Mouse (Mus musculus) limb, embryonic 11.5 days (tissue): ENCODE results near the gene Tectb. TPM values are rescaled to one million over a fixed set of nuclear protein-coding genes. Genes with fewer than 3 reads are reported as not detected.

Experiments used
- ATAC-seq: fragments of 200-750 bp; cut with Nextera tagmentation; 2 replicates; pipeline ENCODE4 v1.8.0; 2017; ENCODE audit warnings: low read depth; ENCODE audit not compliant: insufficient number of reproducible peaks, low FRiP score, low TSS enrichment
- DNase-seq: peaks from one replicate; pipeline ENCODE4 v3.0.0-alpha.2; 2015; ENCODE audit warnings: low spot score
- H3K27ac ChIP-seq: fragments of 300-500 bp; sonication (generic); replicated peaks from 2 replicates; pipeline ENCODE4 v1.5.1; 2014; ENCODE audit warnings: low read depth, mild to moderate bottlenecking, low read length
- H3K27me3 ChIP-seq: fragments of 300-500 bp; sonication (generic); 2 replicates; pipeline ENCODE4 v1.6.1; 2014; ENCODE audit warnings: mild to moderate bottlenecking, low read length, mixed read lengths; ENCODE audit not compliant: control insufficient read depth, insufficient read depth
- H3K36me3 ChIP-seq: fragments of 300-500 bp; sonication (generic); 2 replicates; pipeline ENCODE4 v1.6.1; 2014; ENCODE audit warnings: mild to moderate bottlenecking, low read length, moderate library complexity, mixed read lengths; ENCODE audit not compliant: control insufficient read depth, insufficient read depth
- H3K4me1 ChIP-seq: fragments of 300-500 bp; sonication (generic); 2 replicates; pipeline ENCODE4 v1.6.1; 2014; ENCODE audit warnings: low read length, mixed read lengths; ENCODE audit not compliant: control insufficient read depth, insufficient read depth
- H3K4me2 ChIP-seq: fragments of 300-500 bp; sonication (generic); 2 replicates; pipeline ENCODE4 v1.6.1; 2014; ENCODE audit warnings: low read depth, mild to moderate bottlenecking, moderate library complexity; ENCODE audit not compliant: severe bottlenecking
- H3K4me3 ChIP-seq: fragments of 300-500 bp; sonication (generic); 2 replicates; pipeline ENCODE4 v1.5.1; 2014; ENCODE audit warnings: low read depth, low read length
- H3K9ac ChIP-seq: fragments of 300-500 bp; sonication (generic); 2 replicates; pipeline ENCODE4 v1.6.1; 2014; ENCODE audit warnings: mild to moderate bottlenecking, low read length
- H3K9me3 ChIP-seq: fragments of 300-500 bp; sonication (generic); 2 replicates; pipeline ENCODE4 v1.6.1; 2016; ENCODE audit warnings: low read length; ENCODE audit not compliant: control insufficient read depth
- WGBS: fragments of 180-500 bp; shearing (Covaris S2); extraction: QIAGEN DNeasy Blood & Tissue Kit; methylation state at CpG from one replicate; pipeline ENCODE4 v1.1.7; 2014; 5-methylcytosine and 5-hydroxymethylcytosine counted together
- polyA plus RNA-seq: library from polyadenylated mRNA; unstranded; fragments of >200 nt; fragmentation: Nextera tagmentation; extraction: Ambion mirVana; gene quantifications from 2 replicates; pipeline ENCODE4 v1.2.1, GENCODE M21; 2014

Gene Tectb
- polyA plus RNA-seq, 1 experiment from 2014 or later, result not detected

GRCm38 (mm10) chr19:55191596-55191995 lies 11.1 kb downstream of the Tectb start:
- Histone ChIP-seq H3K27me3 (no peaks in the 10 kb centered on the region), H3K4me3 (no peak overlapping the region), H3K9me3 (no peaks in the 10 kb centered on the region), H3K4me2 (no peak overlapping the region), H3K4me1 (no peaks in the 10 kb centered on the region), H3K9ac (no peak overlapping the region), H3K27ac (no peak overlapping the region), H3K36me3 (no peaks in the 10 kb centered on the region)
- WGBS, result 87% methylated on average over 2 of the region's 2 CpGs
- no peak for DNase-seq
- ATAC-seq, result no peak

GRCm38 (mm10) chr19:55192254-55192945 lies 11.9 kb downstream of the Tectb start:
- Histone ChIP-seq H3K4me2 (no peak overlapping the region), H3K36me3 (no peaks in the 10 kb centered on the region), H3K9me3 (no peaks in the 10 kb centered on the region), H3K27me3 (no peaks in the 10 kb centered on the region), H3K9ac (no peak overlapping the region), H3K27ac (no peak overlapping the region), H3K4me1 (no peaks in the 10 kb centered on the region), H3K4me3 (no peak overlapping the region)
- ATAC-seq (no peak), DNase-seq (no peak)
- 90% methylated on average over 21 of the region's 21 CpGs for WGBS

GRCm38 (mm10) chr19:55193717-55194394 lies 13.3 kb downstream of the Tectb start:
- H3K9ac ChIP-seq, result no peak overlapping the region
- no peaks in the 10 kb centered on the region for H3K36me3 ChIP-seq
- ATAC-seq, result no peak
- H3K4me2 ChIP-seq, result no peak overlapping the region
- 82% methylated on average over 11 of the region's 11 CpGs for WGBS
- no peak overlapping the region for H3K4me3 ChIP-seq
- H3K4me1 ChIP-seq, result no peaks in the 10 kb centered on the region
- H3K27ac ChIP-seq, result no peak overlapping the region
- no peak for DNase-seq
- H3K9me3 ChIP-seq, result no peaks in the 10 kb centered on the region
- H3K27me3 ChIP-seq, result no peaks in the 10 kb centered on the region

- DNase-seq (no peak), ATAC-seq (no peak)
Observed at GRCm38 (mm10) chr19:55194520-55195170, 14.1 kb downstream of the Tectb start.

DNA sequence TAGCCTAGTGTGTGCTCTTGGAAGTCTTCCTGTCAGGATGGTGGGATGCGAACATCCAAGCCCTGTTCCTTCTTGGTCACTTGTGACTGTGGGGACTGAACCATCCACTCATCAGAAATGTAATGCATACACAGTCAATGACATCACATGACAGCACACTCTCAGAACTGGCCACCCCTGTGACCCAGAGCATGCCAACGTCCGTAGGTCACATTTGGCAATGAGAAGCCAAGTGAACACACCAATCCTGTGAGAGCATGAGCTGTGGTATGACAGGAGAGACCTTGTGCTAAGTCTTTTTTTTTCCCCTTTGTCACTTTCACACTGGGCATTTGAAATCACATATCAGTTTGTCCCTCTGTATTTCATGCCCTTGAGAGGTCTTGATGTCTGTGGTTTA lies 15.0 kb downstream of the Tectb start:
- ATAC-seq, result no peak
- no peaks in the 10 kb centered on the region for H3K27me3 ChIP-seq
- no peak overlapping the region for H3K9ac ChIP-seq
- no peaks in the 10 kb centered on the region for H3K4me1 ChIP-seq
- no peaks in the 10 kb centered on the region for H3K9me3 ChIP-seq
- DNase-seq, result no peak
- H3K27ac ChIP-seq, result no peak overlapping the region
- H3K36me3 ChIP-seq, result no peaks in the 10 kb centered on the region
- H3K4me3 ChIP-seq, result no peak overlapping the region
- whole genome bisulfite sequencing, result 88% methylated on average over 3 of the region's 3 CpGs
- H3K4me2 ChIP-seq, result no peak overlapping the region

More at GRCm38 (mm10) chr19:55194520-55195170, 14.1 kb downstream of the Tectb start:
- no peaks in the 10 kb centered on the region for H3K9me3 ChIP-seq
- H3K27me3 ChIP-seq, result no peaks in the 10 kb centered on the region
- H3K36me3 ChIP-seq, result no peaks in the 10 kb centered on the region
- H3K4me2 ChIP-seq, result no peak overlapping the region
- H3K4me1 ChIP-seq, result no peaks in the 10 kb centered on the region
- H3K9ac ChIP-seq, result no peak overlapping the region
- WGBS, result 83% methylated on average over 7 of the region's 7 CpGs
- no peak overlapping the region for H3K27ac ChIP-seq
- no peak overlapping the region for H3K4me3 ChIP-seq

GRCm38 (mm10) chr19:55198303-55198702 lies 17.8 kb downstream of the Tectb start:
- Histone ChIP-seq H3K9ac (no peak overlapping the region), H3K4me2 (no peak overlapping the region), H3K27me3 (no peaks in the 10 kb centered on the region), H3K36me3 (no peaks in the 10 kb centered on the region), H3K27ac (no peak overlapping the region), H3K9me3 (no peaks in the 10 kb centered on the region), H3K4me3 (no peak overlapping the region), H3K4me1 (no peaks in the 10 kb centered on the region)
- DNase-seq (peak; percentile 77), ATAC-seq (no peak)
- WGBS, result 42% methylated on average over 5 of the region's 5 CpGs

DNA sequence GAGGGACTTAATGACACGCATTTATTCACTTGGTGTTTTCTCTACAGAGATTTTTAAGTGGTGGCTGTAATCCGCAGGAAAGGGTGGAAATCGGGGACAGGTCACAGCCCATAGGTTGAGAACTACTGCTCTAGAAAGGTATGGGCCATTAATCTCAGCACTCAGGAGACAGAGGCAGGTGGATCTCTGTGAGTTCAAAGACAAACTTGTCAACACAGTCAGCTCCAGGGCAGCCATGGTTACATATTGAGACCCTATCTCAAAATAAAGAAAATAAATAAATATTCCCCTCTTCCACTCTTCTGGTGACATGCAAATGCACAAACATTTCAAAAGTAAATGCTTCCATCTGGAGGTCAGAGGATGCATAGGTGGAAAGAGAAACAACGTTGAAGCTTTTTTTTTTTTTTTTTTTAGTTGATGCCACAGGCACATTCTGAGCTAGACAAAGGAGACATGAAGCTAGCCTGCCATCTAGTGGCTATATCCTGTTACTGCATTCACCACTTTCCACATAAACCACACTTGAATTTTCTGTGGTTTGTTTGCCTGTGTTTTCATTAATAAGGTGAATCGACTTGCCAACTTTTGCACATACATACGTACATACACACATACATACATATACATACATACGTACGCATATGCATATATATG lies 26.1 kb downstream of the Tectb start:
- H3K27ac ChIP-seq, result no peak overlapping the region

GRCm38 (mm10) chr19:55207205-55207604 lies 26.7 kb downstream of the Tectb start:
- H3K27me3 ChIP-seq, result no peaks in the 10 kb centered on the region
- DNase-seq (no peak), ATAC-seq (no peak)
- H3K4me1 ChIP-seq, result no peaks in the 10 kb centered on the region
- no peak overlapping the region for H3K9ac ChIP-seq
- no peaks in the 10 kb centered on the region for H3K9me3 ChIP-seq
- H3K4me2 ChIP-seq, result no peak overlapping the region
- 62% methylated on average over 6 of the region's 6 CpGs for WGBS
- H3K4me3 ChIP-seq, result no peak overlapping the region
- no peaks in the 10 kb centered on the region for H3K36me3 ChIP-seq
- no peak overlapping the region for H3K27ac ChIP-seq

More for the DNA sequence above, 26.1 kb downstream of the Tectb start:
- Histone ChIP-seq H3K4me2 (no peak overlapping the region), H3K27me3 (no peaks in the 10 kb centered on the region), H3K9me3 (no peaks in the 10 kb centered on the region), H3K36me3 (no peaks in the 10 kb centered on the region), H3K4me1 (no peaks in the 10 kb centered on the region), H3K4me3 (no peak overlapping the region), H3K9ac (no peak overlapping the region)
- ATAC-seq, result no peak
- peak; percentile 55 for DNase-seq
- 40% methylated on average over 8 of the region's 8 CpGs for WGBS
